Mouse (Mus musculus): ENCODE measurements around the gene Trim28. TPM values are rescaled to one million over a fixed set of nuclear protein-coding genes. Genes with fewer than 3 reads are reported as not detected.

Gene Trim28
- total and polyA plus RNA-seq, 2 experiments, result 69.4 to 114 TPM

DNA sequence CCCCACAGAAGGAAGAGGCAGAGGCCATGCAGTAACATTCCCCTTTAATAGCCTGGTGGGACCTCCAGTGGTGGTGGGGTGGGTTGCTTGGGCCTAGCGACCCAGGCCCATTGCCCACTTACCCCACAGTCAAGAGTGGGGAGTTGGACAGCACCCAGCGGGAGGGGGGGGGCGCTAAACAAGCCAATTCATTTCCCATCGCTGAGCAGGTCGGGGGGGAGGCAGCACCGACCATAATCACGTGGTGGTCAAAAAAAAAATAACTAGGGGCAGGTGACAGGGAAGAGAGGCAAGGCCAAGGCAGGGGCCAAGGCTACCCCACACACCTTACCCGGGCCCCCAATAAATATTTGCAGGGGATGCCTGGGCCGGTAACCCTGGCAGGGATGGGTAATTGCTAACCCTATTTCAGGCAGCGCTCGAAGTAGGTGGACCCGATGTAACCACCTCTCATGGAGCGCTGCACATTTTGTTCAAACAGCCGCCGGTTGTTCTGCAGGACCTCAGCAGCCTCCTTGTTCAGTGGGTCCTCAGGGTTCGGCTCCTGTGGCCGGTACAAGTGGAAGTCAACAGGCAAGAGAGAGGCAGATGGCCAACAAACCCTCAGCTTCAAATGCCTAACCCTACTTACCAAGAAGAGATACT, 36.4 kb downstream of the Trim28 start:
- Histone ChIP-seq H3K4me1 (ENCODE audit: control insufficient read depth, insufficient read depth, low read length) (peaks cover 24% of the 10 kb centered on the region), H3K27ac (replicated peaks; ENCODE audit: insufficient read depth, low read depth, low read length) (no peak overlapping the region), H3K79me2 (ENCODE audit: control insufficient read depth, insufficient read depth, low read length) (peaks cover 8% of the 10 kb centered on the region; the same call in 1 of the 2 replicates), H3K4me3 (ENCODE audit: insufficient read depth, low read depth, low read length) (no peak overlapping the region), H3K27me3 (ENCODE audit: control insufficient read depth, insufficient read depth, low read length) (no peaks in the 10 kb centered on the region), H3K9ac (ENCODE audit: low read depth, low read length) (peak overlapping the region; percentile 21; the same call in 1 of the 2 replicates), H3K36me3 (ENCODE audit: control insufficient read depth, insufficient read depth, low read length) (peaks cover 19% of the 10 kb centered on the region)
- no peak for DNase-seq (ENCODE audit: extremely low read depth, low read depth, low spot score)
- WGBS, result 77% methylated on average over 17 of the region's 17 CpGs
- TF ChIP-seq CTCF (IDR thresholded peaks at IDR 0.05; ENCODE audit: low read depth, low read length), result no peak
- TF ChIP-seq POLR2A (IDR thresholded peaks at IDR 0.05; ENCODE audit: extremely low read depth, insufficient read depth, low read length), result no peak

DNA sequence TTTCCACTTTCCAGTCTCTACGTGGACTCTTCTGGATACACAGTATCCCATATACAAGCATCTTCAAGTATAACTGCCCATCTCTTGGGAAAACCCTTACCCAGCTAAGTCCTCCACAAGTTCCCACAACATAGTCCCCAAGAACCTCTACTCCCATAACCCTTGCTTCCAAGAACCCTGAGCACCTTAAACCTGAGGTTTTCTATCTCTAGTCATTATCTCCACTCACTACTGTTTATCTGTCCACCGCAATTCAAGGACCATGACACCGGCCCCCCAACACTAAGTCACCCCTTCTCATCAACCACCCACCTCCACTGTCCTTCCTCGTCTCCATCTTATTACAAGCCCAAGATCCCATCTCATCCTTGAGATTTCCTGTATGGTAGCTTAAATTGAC, 37.9 kb downstream of the Trim28 start:
- Histone ChIP-seq H3K79me2 (ENCODE audit: control insufficient read depth, insufficient read depth, low read length) (peaks cover 8% of the 10 kb centered on the region; the same call in 1 of the 2 replicates), H3K4me3 (ENCODE audit: insufficient read depth, low read depth, low read length) (peak overlapping the region; percentile 84), H3K36me3 (ENCODE audit: control insufficient read depth, insufficient read depth, low read length) (peaks cover 6% of the 10 kb centered on the region; the same call in 1 of the 2 replicates), H3K27ac (replicated peaks; ENCODE audit: insufficient read depth, low read depth, low read length) (peak overlapping the region; percentile 80; the same call in 1 of the 2 replicates), H3K27me3 (ENCODE audit: control insufficient read depth, insufficient read depth, low read length) (no peaks in the 10 kb centered on the region), H3K4me1 (ENCODE audit: control insufficient read depth, insufficient read depth, low read length) (peaks cover 24% of the 10 kb centered on the region), H3K9ac (ENCODE audit: low read depth, low read length) (peak overlapping the region; percentile 95)
- 22% methylated on average over 4 of the region's 4 CpGs for WGBS
- TF ChIP-seq POLR2A (IDR thresholded peaks at IDR 0.05; ENCODE audit: extremely low read depth, insufficient read depth, low read length), result no peak
- no peak for TF ChIP-seq CTCF (IDR thresholded peaks at IDR 0.05; ENCODE audit: low read depth, low read length)
- DNase-seq (ENCODE audit: extremely low read depth, low read depth, low spot score), result no peak

- Histone ChIP-seq H3K27ac (replicated peaks; ENCODE audit: insufficient read depth, low read depth, low read length) (peak overlapping the region; percentile 80), H3K4me1 (ENCODE audit: control insufficient read depth, insufficient read depth, low read length) (peaks cover 25% of the 10 kb centered on the region), H3K4me3 (ENCODE audit: insufficient read depth, low read depth, low read length) (peak overlapping the region; percentile 84), H3K9ac (ENCODE audit: low read depth, low read length) (peak overlapping the region; percentile 95), H3K27me3 (ENCODE audit: control insufficient read depth, insufficient read depth, low read length) (no peaks in the 10 kb centered on the region), H3K36me3 (ENCODE audit: control insufficient read depth, insufficient read depth, low read length) (peaks cover 3% of the 10 kb centered on the region; the same call in 1 of the 2 replicates), H3K79me2 (ENCODE audit: control insufficient read depth, insufficient read depth, low read length) (peaks cover 8% of the 10 kb centered on the region; the same call in 1 of the 2 replicates)
- TF ChIP-seq CTCF (IDR thresholded peaks at IDR 0.05; ENCODE audit: low read depth, low read length) (no peak), POLR2A (IDR thresholded peaks at IDR 0.05; ENCODE audit: extremely low read depth, insufficient read depth, low read length) (no peak)
- DNase-seq (ENCODE audit: extremely low read depth, low read depth, low spot score), result peak; percentile 31
- WGBS, result under 1% methylated on average over 32 of the region's 33 CpGs
Observed at GRCm38 (mm10) chr7:13037366-13037765, 38.5 kb downstream of the Trim28 start.

GRCm38 (mm10) chr7:13037901-13038555, 39.1 kb downstream of the Trim28 start, which contains the start of gene Ube2m:
Ube2m (minus strand) TSS chr7:13038275.
- peaks cover 24% of the 10 kb centered on the region for H3K4me1 ChIP-seq (ENCODE audit: control insufficient read depth, insufficient read depth, low read length)
- H3K27me3 ChIP-seq (ENCODE audit: control insufficient read depth, insufficient read depth, low read length), result no peaks in the 10 kb centered on the region
- DNase-seq (ENCODE audit: extremely low read depth, low read depth, low spot score), result peak; percentile 78
- peaks cover 3% of the 10 kb centered on the region; the same call in 1 of the 2 replicates for H3K36me3 ChIP-seq (ENCODE audit: control insufficient read depth, insufficient read depth, low read length)
- under 1% methylated on average over 63 of the region's 65 CpGs for WGBS
- H3K79me2 ChIP-seq (ENCODE audit: control insufficient read depth, insufficient read depth, low read length), result peaks cover 8% of the 10 kb centered on the region; the same call in 1 of the 2 replicates
- H3K9ac ChIP-seq (ENCODE audit: low read depth, low read length), result peak within 1 kb of the TSS; percentile 97
- H3K27ac ChIP-seq (replicated peaks; ENCODE audit: insufficient read depth, low read depth, low read length), result peak within 1 kb of the TSS; percentile 95
- peak within 1 kb of the TSS; percentile 84 for H3K4me3 ChIP-seq (ENCODE audit: insufficient read depth, low read depth, low read length)
- peak; percentile 91 for TF ChIP-seq POLR2A (IDR thresholded peaks at IDR 0.05; ENCODE audit: extremely low read depth, insufficient read depth, low read length)
- no peak for TF ChIP-seq CTCF (IDR thresholded peaks at IDR 0.05; ENCODE audit: low read depth, low read length)

DNA sequence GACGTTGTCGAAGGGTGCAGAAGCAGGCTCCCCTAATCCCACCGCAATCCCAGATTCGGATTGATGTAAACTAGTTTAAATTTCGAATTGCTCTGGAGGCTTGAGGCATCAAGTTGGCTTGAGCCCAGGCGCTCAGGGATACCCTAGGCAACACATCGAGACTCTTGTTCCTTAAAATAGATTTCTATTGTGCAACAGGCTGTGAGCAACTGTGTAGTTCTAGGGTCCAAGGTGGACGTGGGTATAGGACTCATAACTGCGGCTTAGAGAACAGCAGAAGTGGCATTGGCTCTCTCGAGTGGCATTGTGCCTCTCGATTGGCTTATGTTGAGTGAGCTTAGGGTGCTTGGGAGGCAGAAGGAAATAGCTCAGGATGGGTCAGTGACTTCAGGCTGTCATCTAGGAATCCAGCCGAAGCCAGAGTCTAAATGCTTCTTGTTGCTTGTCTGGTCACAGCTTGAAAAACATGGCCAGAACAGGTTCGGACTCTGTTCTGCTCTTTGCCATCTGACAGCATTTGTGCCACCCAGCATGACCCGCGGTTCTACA, 39.8 kb downstream of the Trim28 start:
- DNase-seq (ENCODE audit: extremely low read depth, low read depth, low spot score), result peak; percentile 63
- peak overlapping the region; percentile 95 for H3K27ac ChIP-seq (replicated peaks; ENCODE audit: insufficient read depth, low read depth, low read length)
- H3K27me3 ChIP-seq (ENCODE audit: control insufficient read depth, insufficient read depth, low read length), result peaks cover 3% of the 10 kb centered on the region
- peaks cover 3% of the 10 kb centered on the region; the same call in 1 of the 2 replicates for H3K36me3 ChIP-seq (ENCODE audit: control insufficient read depth, insufficient read depth, low read length)
- peak overlapping the region; percentile 97 for H3K9ac ChIP-seq (ENCODE audit: low read depth, low read length)
- no peak for TF ChIP-seq CTCF (IDR thresholded peaks at IDR 0.05; ENCODE audit: low read depth, low read length)
- TF ChIP-seq POLR2A (IDR thresholded peaks at IDR 0.05; ENCODE audit: extremely low read depth, insufficient read depth, low read length), result no peak
- peaks cover 8% of the 10 kb centered on the region; the same call in 1 of the 2 replicates for H3K79me2 ChIP-seq (ENCODE audit: control insufficient read depth, insufficient read depth, low read length)
- H3K4me3 ChIP-seq (ENCODE audit: insufficient read depth, low read depth, low read length), result peak overlapping the region; percentile 84
- H3K4me1 ChIP-seq (ENCODE audit: control insufficient read depth, insufficient read depth, low read length), result peaks cover 24% of the 10 kb centered on the region
- 2% methylated on average over 15 of the region's 15 CpGs for WGBS

Measured in liver, adult 2 months (tissue).